Mouse (Mus musculus): ENCODE results near the gene Cabcoco1. TPM values are rescaled to one million over a fixed set of nuclear protein-coding genes. Genes with fewer than 3 reads are reported as not detected.

The Cabcoco1 gene
- polyA plus RNA-seq, 1 experiment from 2014 or later = 1.3 TPM

GRCm38 (mm10) chr10:68445244-68445811, 96.4 kb downstream of the Cabcoco1 start:
- no peaks in the 10 kb centered on the region for H3K9me3 ChIP-seq (ENCODE audit: control insufficient read depth, low read length)
- 33% methylated on average over 8 of the region's 8 CpGs for WGBS
- no peak overlapping the region for H3K4me3 ChIP-seq (ENCODE audit: low read depth, low read length)
- no peak overlapping the region for H3K27ac ChIP-seq (ENCODE audit: low read depth, low read length)
- H3K27me3 ChIP-seq (ENCODE audit: control insufficient read depth, insufficient read depth, low read length) = no peaks in the 10 kb centered on the region
- H3K4me2 ChIP-seq (ENCODE audit: low read depth, low read length) = no peak overlapping the region
- no peak for ATAC-seq (ENCODE audit: low read depth)
- H3K4me1 ChIP-seq (ENCODE audit: control insufficient read depth, insufficient read depth, low read length) = peaks cover 3% of the 10 kb centered on the region; the same call in 1 of the 2 replicates
- H3K9ac ChIP-seq (replicated peaks; ENCODE audit: low read depth, low read length) = no peak overlapping the region
- H3K36me3 ChIP-seq (ENCODE audit: control insufficient read depth, insufficient read depth, low read length) = no peaks in the 10 kb centered on the region

DNA sequence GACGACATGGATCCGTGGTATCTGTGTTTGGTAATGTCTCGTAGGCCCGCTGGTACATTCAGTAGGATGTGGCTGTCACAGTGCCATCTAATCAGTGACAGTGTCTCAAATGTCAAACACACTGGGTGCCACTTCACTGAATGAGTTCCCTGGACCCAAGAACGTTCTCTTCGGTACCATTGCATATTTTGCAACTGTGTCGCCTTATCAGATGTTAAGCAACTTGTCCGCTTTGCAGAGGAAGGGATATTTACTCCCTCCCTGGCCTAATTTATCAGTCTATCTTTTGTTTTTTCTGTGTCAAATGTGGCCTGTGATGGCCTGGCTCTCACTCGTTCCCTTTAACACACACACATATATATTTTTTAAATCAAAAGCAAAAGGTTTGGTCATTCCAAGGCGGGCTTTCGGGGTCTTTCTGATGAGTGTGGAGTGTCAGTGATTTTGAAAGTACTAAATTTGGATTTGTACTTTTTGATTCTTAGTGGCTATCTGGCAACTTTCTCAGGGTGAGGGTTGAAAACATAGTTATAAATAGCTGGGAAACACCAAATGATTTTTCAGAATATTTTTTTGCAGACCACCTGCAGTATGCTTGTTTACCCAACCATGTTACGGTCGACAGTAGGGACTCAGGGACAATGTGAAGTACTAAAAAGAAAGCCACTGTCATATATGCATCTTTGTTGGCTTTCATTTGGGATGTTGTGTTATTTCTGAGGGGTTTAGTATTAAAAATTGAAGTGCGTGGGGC, 97.2 kb downstream of the Cabcoco1 start:
- Histone ChIP-seq H3K9me3 (ENCODE audit: control insufficient read depth, low read length) (no peaks in the 10 kb centered on the region), H3K4me2 (ENCODE audit: low read depth, low read length) (no peak overlapping the region), H3K36me3 (ENCODE audit: control insufficient read depth, insufficient read depth, low read length) (no peaks in the 10 kb centered on the region), H3K4me1 (ENCODE audit: control insufficient read depth, insufficient read depth, low read length) (peaks cover 3% of the 10 kb centered on the region; the same call in 1 of the 2 replicates), H3K4me3 (ENCODE audit: low read depth, low read length) (no peak overlapping the region), H3K27ac (ENCODE audit: low read depth, low read length) (no peak overlapping the region), H3K9ac (replicated peaks; ENCODE audit: low read depth, low read length) (no peak overlapping the region), H3K27me3 (ENCODE audit: control insufficient read depth, insufficient read depth, low read length) (no peaks in the 10 kb centered on the region)
- WGBS = 89% methylated on average over 14 of the region's 14 CpGs
- ATAC-seq (ENCODE audit: low read depth) = no peak

- Histone ChIP-seq H3K4me2 (ENCODE audit: low read depth, low read length) (no peak overlapping the region), H3K9ac (replicated peaks; ENCODE audit: low read depth, low read length) (no peak overlapping the region), H3K9me3 (ENCODE audit: control insufficient read depth, low read length) (no peaks in the 10 kb centered on the region), H3K27ac (ENCODE audit: low read depth, low read length) (no peak overlapping the region), H3K36me3 (ENCODE audit: control insufficient read depth, insufficient read depth, low read length) (no peaks in the 10 kb centered on the region), H3K4me3 (ENCODE audit: low read depth, low read length) (no peak overlapping the region), H3K4me1 (ENCODE audit: control insufficient read depth, insufficient read depth, low read length) (peaks cover 3% of the 10 kb centered on the region; the same call in 1 of the 2 replicates), H3K27me3 (ENCODE audit: control insufficient read depth, insufficient read depth, low read length) (no peaks in the 10 kb centered on the region)
- ATAC-seq (ENCODE audit: low read depth) = no peak
- WGBS = 20% methylated on average over 7 of the region's 7 CpGs
Measured at GRCm38 (mm10) chr10:68443132-68443531, 98.6 kb downstream of the Cabcoco1 start.

DNA sequence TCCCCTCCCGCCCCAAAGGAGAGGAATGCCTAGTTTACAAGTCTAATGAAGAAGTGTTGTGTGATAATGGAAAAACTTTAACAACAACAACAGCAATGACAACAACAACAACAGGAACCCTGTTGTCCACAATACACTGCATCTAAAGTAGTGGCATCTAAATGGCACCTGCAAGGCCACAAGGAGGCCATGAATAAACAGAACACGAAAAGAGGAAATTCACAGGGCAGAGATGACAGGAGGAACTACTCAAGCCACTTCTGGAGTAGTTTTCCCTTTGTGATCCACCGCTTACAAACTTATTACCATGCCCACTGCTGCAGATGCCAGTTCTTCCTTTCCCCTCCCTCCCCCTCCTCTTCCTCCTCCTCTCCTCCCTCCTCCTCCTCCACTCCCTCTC, 99.0 kb downstream of the Cabcoco1 start:
- Histone ChIP-seq H3K9me3 (ENCODE audit: control insufficient read depth, low read length) (no peaks in the 10 kb centered on the region), H3K27me3 (ENCODE audit: control insufficient read depth, insufficient read depth, low read length) (no peaks in the 10 kb centered on the region), H3K27ac (ENCODE audit: low read depth, low read length) (no peak overlapping the region), H3K36me3 (ENCODE audit: control insufficient read depth, insufficient read depth, low read length) (no peaks in the 10 kb centered on the region), H3K4me1 (ENCODE audit: control insufficient read depth, insufficient read depth, low read length) (peaks cover 3% of the 10 kb centered on the region; the same call in 1 of the 2 replicates), H3K9ac (replicated peaks; ENCODE audit: low read depth, low read length) (no peak overlapping the region), H3K4me3 (ENCODE audit: low read depth, low read length) (no peak overlapping the region), H3K4me2 (ENCODE audit: low read depth, low read length) (no peak overlapping the region)
- ATAC-seq (ENCODE audit: low read depth) = no peak
- WGBS = 17% methylated on average over 3 of the region's 3 CpGs

DNA sequence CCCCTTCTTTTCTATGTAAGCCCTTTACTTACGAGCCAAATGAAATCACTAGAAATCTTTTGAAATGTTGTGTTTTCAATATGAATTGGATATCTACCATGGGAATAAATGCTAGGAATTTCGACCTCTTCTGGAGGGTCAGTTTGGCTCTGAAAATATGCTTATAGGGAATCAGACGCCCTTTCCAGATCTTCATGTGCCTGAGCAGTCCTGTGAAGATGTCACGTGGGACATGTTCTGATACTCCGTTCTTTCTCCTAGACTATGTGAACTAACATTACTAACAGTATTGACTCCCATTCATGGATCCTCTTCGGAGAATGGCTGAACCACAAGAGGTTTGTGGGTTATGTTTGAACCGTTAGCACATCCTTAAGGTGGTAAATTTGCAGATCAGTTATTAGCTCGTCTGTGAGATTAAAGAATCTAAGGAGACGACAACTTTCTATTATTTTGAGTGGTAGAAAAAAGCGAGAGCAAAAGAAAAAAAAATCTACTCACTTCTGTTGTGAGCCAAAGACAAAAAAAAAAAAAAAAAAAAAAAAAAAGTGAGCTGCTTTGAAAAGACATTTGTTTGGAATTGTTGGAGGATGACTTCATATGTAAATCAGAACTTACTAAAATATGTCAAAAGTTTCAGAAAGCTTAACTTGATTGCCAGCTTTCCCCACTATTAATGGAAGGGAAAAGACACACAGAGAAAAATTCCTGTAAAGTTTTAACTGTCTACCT, 99.6 kb downstream of the Cabcoco1 start:
- Histone ChIP-seq H3K9ac (replicated peaks; ENCODE audit: low read depth, low read length) (no peak overlapping the region), H3K9me3 (ENCODE audit: control insufficient read depth, low read length) (no peaks in the 10 kb centered on the region), H3K4me2 (ENCODE audit: low read depth, low read length) (no peak overlapping the region), H3K4me1 (ENCODE audit: control insufficient read depth, insufficient read depth, low read length) (peaks cover 3% of the 10 kb centered on the region; the same call in 1 of the 2 replicates), H3K4me3 (ENCODE audit: low read depth, low read length) (no peak overlapping the region), H3K27ac (ENCODE audit: low read depth, low read length) (no peak overlapping the region), H3K27me3 (ENCODE audit: control insufficient read depth, insufficient read depth, low read length) (no peaks in the 10 kb centered on the region), H3K36me3 (ENCODE audit: control insufficient read depth, insufficient read depth, low read length) (no peaks in the 10 kb centered on the region)
- ATAC-seq (ENCODE audit: low read depth) = no peak
- WGBS = 75% methylated on average over 10 of the region's 10 CpGs

DNA sequence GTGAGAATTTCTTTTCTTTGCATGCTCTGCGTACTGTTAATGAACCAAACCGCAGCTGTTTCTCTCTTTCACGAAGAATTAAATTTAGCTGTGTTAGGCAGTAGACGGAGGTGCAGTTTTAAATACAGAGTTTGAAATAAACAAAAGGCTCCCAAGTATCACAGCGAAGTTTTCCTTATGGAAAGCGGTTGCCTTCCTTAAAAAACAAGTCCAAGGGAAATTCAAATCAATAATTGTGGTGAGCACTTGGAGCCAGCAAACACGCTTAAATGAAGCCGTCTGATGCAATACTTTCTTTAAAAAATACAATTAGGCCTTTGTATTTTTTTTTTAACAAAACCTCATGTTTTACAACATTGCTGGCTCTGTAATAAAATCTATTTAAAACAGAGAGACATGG, 101.2 kb downstream of the Cabcoco1 start:
- Histone ChIP-seq H3K4me1 (ENCODE audit: control insufficient read depth, insufficient read depth, low read length) (peaks cover 3% of the 10 kb centered on the region; the same call in 1 of the 2 replicates), H3K27ac (ENCODE audit: low read depth, low read length) (no peak overlapping the region), H3K4me2 (ENCODE audit: low read depth, low read length) (no peak overlapping the region), H3K9me3 (ENCODE audit: control insufficient read depth, low read length) (no peaks in the 10 kb centered on the region), H3K4me3 (ENCODE audit: low read depth, low read length) (no peak overlapping the region), H3K27me3 (ENCODE audit: control insufficient read depth, insufficient read depth, low read length) (no peaks in the 10 kb centered on the region), H3K9ac (replicated peaks; ENCODE audit: low read depth, low read length) (no peak overlapping the region), H3K36me3 (ENCODE audit: control insufficient read depth, insufficient read depth, low read length) (no peaks in the 10 kb centered on the region)
- ATAC-seq (ENCODE audit: low read depth) = no peak
- 66% methylated on average over 8 of the region's 8 CpGs for WGBS

- H3K9me3 ChIP-seq (ENCODE audit: control insufficient read depth, low read length) = no peaks in the 10 kb centered on the region
Measured at GRCm38 (mm10) chr10:68435754-68436153, 105.9 kb downstream of the Cabcoco1 start.

DNA sequence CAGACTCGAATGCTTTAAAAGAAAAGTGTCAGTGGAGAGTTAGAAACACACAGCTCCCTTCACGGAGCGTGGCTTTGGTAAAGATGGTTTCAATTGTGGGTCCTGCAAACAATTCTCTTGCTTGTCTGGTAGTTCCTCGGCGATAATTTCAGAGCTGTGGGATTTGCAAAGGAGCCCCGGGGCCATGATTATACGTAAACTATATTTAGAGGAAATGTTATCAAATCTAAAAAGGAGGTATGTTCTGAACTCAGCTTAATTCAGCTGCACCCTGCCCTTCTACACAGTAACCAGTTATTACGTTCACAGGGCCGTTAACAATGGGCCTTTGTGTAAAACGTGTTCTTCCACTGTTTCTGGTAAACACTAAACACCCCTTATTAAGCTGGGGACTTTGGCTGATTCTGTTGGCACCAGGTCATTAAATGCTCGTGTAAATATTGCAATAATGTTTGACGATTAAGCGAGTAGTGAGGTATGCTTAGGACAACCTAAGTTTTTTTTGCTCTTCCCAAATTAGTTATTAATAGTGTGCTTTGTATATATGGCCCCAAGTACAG, 106.6 kb downstream of the Cabcoco1 start:
- 77% methylated on average over 13 of the region's 13 CpGs for WGBS
- ATAC-seq (ENCODE audit: low read depth) = no peak

More at GRCm38 (mm10) chr10:68435754-68436153, 105.9 kb downstream of the Cabcoco1 start:
- no peak overlapping the region for H3K9ac ChIP-seq (replicated peaks; ENCODE audit: low read depth, low read length)
- H3K4me2 ChIP-seq (ENCODE audit: low read depth, low read length) = no peak overlapping the region
- no peaks in the 10 kb centered on the region for H3K27me3 ChIP-seq (ENCODE audit: control insufficient read depth, insufficient read depth, low read length)
- ATAC-seq (ENCODE audit: low read depth) = no peak
- WGBS = 93% methylated on average over 7 of the region's 7 CpGs
- H3K4me3 ChIP-seq (ENCODE audit: low read depth, low read length) = no peak overlapping the region
- no peak overlapping the region for H3K27ac ChIP-seq (ENCODE audit: low read depth, low read length)
- no peaks in the 10 kb centered on the region for H3K36me3 ChIP-seq (ENCODE audit: control insufficient read depth, insufficient read depth, low read length)
- no peaks in the 10 kb centered on the region for H3K4me1 ChIP-seq (ENCODE audit: control insufficient read depth, insufficient read depth, low read length)

More for the DNA sequence above, 106.6 kb downstream of the Cabcoco1 start:
- H3K27ac ChIP-seq (ENCODE audit: low read depth, low read length) = no peak overlapping the region
- no peak overlapping the region for H3K4me3 ChIP-seq (ENCODE audit: low read depth, low read length)
- H3K4me1 ChIP-seq (ENCODE audit: control insufficient read depth, insufficient read depth, low read length) = no peaks in the 10 kb centered on the region
- H3K36me3 ChIP-seq (ENCODE audit: control insufficient read depth, insufficient read depth, low read length) = no peaks in the 10 kb centered on the region
- H3K27me3 ChIP-seq (ENCODE audit: control insufficient read depth, insufficient read depth, low read length) = no peaks in the 10 kb centered on the region
- no peaks in the 10 kb centered on the region for H3K9me3 ChIP-seq (ENCODE audit: control insufficient read depth, low read length)
- no peak overlapping the region for H3K4me2 ChIP-seq (ENCODE audit: low read depth, low read length)
- H3K9ac ChIP-seq (replicated peaks; ENCODE audit: low read depth, low read length) = no peak overlapping the region
